ENCODE assay signal across 35 mouse cellular contexts in the genomic region with DNA sequence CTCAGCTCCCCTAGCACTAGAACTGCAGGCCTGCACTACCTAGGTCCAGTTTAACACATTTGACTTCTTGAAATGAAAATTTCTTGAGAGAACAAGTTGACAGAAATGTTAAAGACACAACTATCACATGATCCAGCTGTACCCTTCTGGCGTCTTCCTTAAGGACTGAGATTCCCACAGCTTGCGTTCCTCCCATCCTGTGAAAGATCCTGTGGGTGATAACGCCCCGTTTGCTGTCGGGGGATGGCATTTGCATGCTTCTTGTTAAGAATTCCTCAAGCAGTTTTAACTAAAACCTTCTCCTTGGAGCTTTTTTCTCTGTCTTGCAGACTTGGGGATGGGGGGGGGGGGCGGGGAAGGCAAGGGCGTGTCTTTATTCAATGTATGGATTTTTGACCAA. TPM values are rescaled to one million over a fixed set of nuclear protein-coding genes. Genes with fewer than 3 reads are reported as not detected.
DNase-seq lines count a peak whose midpoint lies in the region; ATAC-seq lines count a peak whose summit lies in the region.
"Had no signal": no experiment of that assay in that cellular context is flagged by ENCODE, and none has a peak within 500 bp of the region (broad histone marks: within the 10 kb centered on the region; RNA-seq: fewer than 3 reads in every experiment).

No protein-coding gene starts in this region.

- ATAC-seq in midbrain, embryonic 16.5 days = no peak
- ATAC-seq in hindbrain, embryonic 11.5 days (ENCODE audit: low FRiP score) = no peak
- ATAC-seq: activated CD4-positive, CD25-positive, alpha-beta regulatory T cell, adult 4 months; forebrain, embryonic 13.5 days; hindbrain, postnatal 0 days; intestine, embryonic 15.5 days had no signal

- no peak overlapping the region for H3K4me2 ChIP-seq in midbrain, embryonic 16.5 days (ENCODE audit: low read length)
- no peak overlapping the region for H3K4me2 ChIP-seq in hindbrain, embryonic 11.5 days (replicated peaks; ENCODE audit: low read depth, low read length)
- H3K4me2 ChIP-seq: forebrain, embryonic 13.5 days; intestine, embryonic 15.5 days; limb, embryonic 12.5 days; liver, embryonic 15.5 days; lung, embryonic 14.5 days; neural tube, embryonic 15.5 days; stomach, embryonic 15.5 days had no signal

- H3K4me1 ChIP-seq in midbrain, embryonic 16.5 days (ENCODE audit: control insufficient read depth, insufficient read depth, low read length) = no peaks in the 10 kb centered on the region
- no peaks in the 10 kb centered on the region for H3K4me1 ChIP-seq in hindbrain, embryonic 11.5 days (replicated peaks; ENCODE audit: control insufficient read depth, insufficient read depth, low read length)
- H3K4me1 ChIP-seq: forebrain, embryonic 13.5 days; hindbrain, embryonic 10.5 days; intestine, embryonic 15.5 days; limb, embryonic 12.5 days; neural tube, embryonic 15.5 days; stomach, embryonic 15.5 days had no signal

- 83% methylated on average over 7 of the region's 7 CpGs for WGBS in midbrain, embryonic 16.5 days
- WGBS in hindbrain, embryonic 11.5 days = 80% methylated on average over 7 of the region's 7 CpGs

- H3K9me3 ChIP-seq in midbrain, embryonic 16.5 days (replicated peaks; ENCODE audit: control insufficient read depth, low read length, poor library complexity, severe bottlenecking) = no peaks in the 10 kb centered on the region
- no peaks in the 10 kb centered on the region for H3K9me3 ChIP-seq in hindbrain, embryonic 11.5 days (ENCODE audit: control insufficient read depth, low read length)
- H3K9me3 ChIP-seq: intestine, embryonic 15.5 days; limb, embryonic 12.5 days; liver, embryonic 15.5 days; neural tube, embryonic 15.5 days; stomach, embryonic 15.5 days had no signal

- intact Hi-C loops in left cerebral cortex, postnatal 36 days (cut with DNase I) = no loop called here
- intact Hi-C loops in left cerebral cortex, postnatal 10 days (cut with DNase I) = no loop called here

- DNase-seq in frontal cortex, postnatal 36 days (ENCODE audit: low spot score in 2 of 2) = peak; percentile 38 to 53
- DNase-seq in frontal cortex, postnatal 10 days (ENCODE audit: low spot score in 2 of 2) = no peak
- DNase-seq in left cerebral cortex, postnatal 36 days (ENCODE audit: low spot score in 2 of 2) = peak; percentile 37 to 49
- no peak for DNase-seq in left cerebral cortex, postnatal 10 days (ENCODE audit: extremely low spot score in 1 of 2, low spot score in 2 of 2)
- peak; percentile 43 for DNase-seq in ZHBTc4 (ENCODE audit: low read depth, low spot score)
- no peak for DNase-seq in hindbrain, embryonic 11.5 days (ENCODE audit: low spot score)
- DNase-seq: adrenal gland, adult 2 months; adrenal gland, postnatal 36 days; cerebellum, adult 8-10 months; cerebellum, postnatal 36 days; gastrocnemius, postnatal 14 days; heart, postnatal 14 days; kidney, adult 2 months; kidney, postnatal 36 days; lung, embryonic 14.5 days; lung, postnatal 14 days; midbrain, embryonic 14.5 days; retina, postnatal 1 day; thymus, adult 18-20 months; thymus, postnatal 25 days had no signal

- no peak overlapping the region for H3K4me3 ChIP-seq in midbrain, embryonic 16.5 days (ENCODE audit: low read depth, low read length)
- H3K4me3 ChIP-seq in hindbrain, embryonic 11.5 days (ENCODE audit: low read depth, low read length) = no peak overlapping the region
- H3K4me3 ChIP-seq: forebrain, embryonic 13.5 days; hindbrain, embryonic 10.5 days; intestine, embryonic 15.5 days; limb, embryonic 12.5 days; liver, embryonic 15.5 days; neural tube, embryonic 15.5 days; stomach, embryonic 15.5 days had no signal

- H3K36me3 ChIP-seq in midbrain, embryonic 16.5 days (ENCODE audit: control insufficient read depth, insufficient read depth, low read length) = no peaks in the 10 kb centered on the region
- H3K36me3 ChIP-seq in hindbrain, embryonic 11.5 days (ENCODE audit: control insufficient read depth, insufficient read depth, low read length) = no peaks in the 10 kb centered on the region
- H3K36me3 ChIP-seq: hindbrain, embryonic 10.5 days; intestine, embryonic 15.5 days; limb, embryonic 12.5 days; liver, embryonic 15.5 days; neural tube, embryonic 15.5 days; stomach, embryonic 15.5 days had no signal

- H3K27ac ChIP-seq in midbrain, embryonic 16.5 days (ENCODE audit: low read length) = no peak overlapping the region
- H3K27ac ChIP-seq in hindbrain, embryonic 11.5 days (ENCODE audit: low read depth, low read length) = no peak overlapping the region
- H3K27ac ChIP-seq: forebrain, embryonic 13.5 days; hindbrain, embryonic 10.5 days; hindbrain, postnatal 0 days; intestine, embryonic 15.5 days; limb, embryonic 12.5 days; liver, embryonic 15.5 days; neural tube, embryonic 15.5 days; stomach, embryonic 15.5 days had no signal

- no peaks in the 10 kb centered on the region for H3K27me3 ChIP-seq in midbrain, embryonic 16.5 days (ENCODE audit: control insufficient read depth, insufficient read depth, low read depth, low read length)
- no peaks in the 10 kb centered on the region for H3K27me3 ChIP-seq in hindbrain, embryonic 11.5 days (ENCODE audit: control insufficient read depth, insufficient read depth, low read length)
- H3K27me3 ChIP-seq: forebrain, embryonic 13.5 days; intestine, embryonic 15.5 days; limb, embryonic 12.5 days; liver, embryonic 15.5 days; neural tube, embryonic 15.5 days; stomach, embryonic 15.5 days had no signal

- no peak overlapping the region for H3K9ac ChIP-seq in midbrain, embryonic 16.5 days (ENCODE audit: low read depth, low read length)
- H3K9ac ChIP-seq in hindbrain, embryonic 11.5 days (ENCODE audit: low read depth, low read length) = no peak overlapping the region
- H3K9ac ChIP-seq: forebrain, embryonic 13.5 days; intestine, embryonic 15.5 days; limb, embryonic 12.5 days; liver, embryonic 15.5 days; lung, embryonic 14.5 days; neural tube, embryonic 15.5 days; stomach, embryonic 15.5 days had no signal

RNA-seq across cellular contexts. Expression of gene Ocm, which starts 8.1 kb away (rescaled TPM):
- 1 to 10 TPM; 2.2 to 3.8 TPM for total RNA-seq in left cerebral cortex, postnatal 36 days (2021)
- total RNA-seq in left cerebral cortex, postnatal 10 days (2021) = 1 to 10 TPM; 2.3 TPM
- polyA plus RNA-seq in midbrain, embryonic 16.5 days (2015; fragmentation: Nextera tagmentation; extraction: Ambion mirVana) = not detected in 2 replicates
- polyA plus RNA-seq in hindbrain, embryonic 11.5 days (2014; fragmentation: Nextera tagmentation; extraction: Ambion mirVana) = 0.46 TPM in 1 of 2 replicates, not detected in the other
- total RNA-seq: adrenal gland, adult 2 months; adrenal gland, postnatal 36 days; gastrocnemius, postnatal 14 days; granulocyte monocyte progenitor cell, adult 5-6 weeks; heart, postnatal 14 days; hindbrain, postnatal 0 days; layer of hippocampus, postnatal 14 days; liver, adult 2 months had no signal
- polyA plus RNA-seq: activated CD4-positive, CD25-positive, alpha-beta regulatory T cell, adult 4 months; adrenal gland, adult 2 months; embryonic facial prominence, embryonic 11.5 days; forebrain, embryonic 13.5 days; heart, embryonic 14.5 days; hindbrain, embryonic 10.5 days; intestine, embryonic 15.5 days; kidney, adult 2 months; limb, embryonic 12.5 days; liver, adult 2 months; liver, embryonic 15.5 days; lung, embryonic 14.5 days; midbrain, embryonic 14.5 days; neural tube, embryonic 15.5 days; stomach, embryonic 15.5 days had no signal

RNA-seq across cellular contexts. Expression of gene Ccz1, which starts 19.9 kb away (rescaled TPM):
- 10 to 100 TPM; 43.0 to 45.0 TPM for total RNA-seq in left cerebral cortex, postnatal 36 days (2021)
- total RNA-seq in left cerebral cortex, postnatal 10 days (2021) = 10 to 100 TPM; 54.1 to 54.5 TPM
- polyA plus RNA-seq in midbrain, embryonic 16.5 days (2015; fragmentation: Nextera tagmentation; extraction: Ambion mirVana) = 82.5 and 82.7 TPM in 2 replicates
- 118 and 121 TPM in 2 replicates for polyA plus RNA-seq in hindbrain, embryonic 11.5 days (2014; fragmentation: Nextera tagmentation; extraction: Ambion mirVana)

Comparison
In these comparisons a context has a peak if more than half of its experiments do, and no peak if none do; other contexts are left out.
1. DNase-seq: peak in frontal cortex, postnatal 36 days (2 of 2), left cerebral cortex, postnatal 36 days (2 of 2) and ZHBTc4 (single experiment); none in frontal cortex, postnatal 10 days (0 of 2), left cerebral cortex, postnatal 10 days (0 of 2) and hindbrain, embryonic 11.5 days (single experiment).